Mouse (Mus musculus) retina, postnatal 7 days (tissue): Measurements from ENCODE around the gene Slc39a8.

Experiments
- DNase-seq: peaks from one replicate; pipeline ENCODE4 v3.0.0-alpha.2; 2012; ENCODE audit warnings: low read depth, low spot score

Slc39a8 gene

GRCm38 (mm10) chr3:135845860-135846259, 20.8 kb downstream of the Slc39a8 start:
- no peak for DNase-seq

GRCm38 (mm10) chr3:135851607-135852006, 26.5 kb downstream of the Slc39a8 start:
- no peak for DNase-seq

GRCm38 (mm10) chr3:135853604-135854297, 28.7 kb downstream of the Slc39a8 start:
- DNase-seq = no peak

GRCm38 (mm10) chr3:135854298-135854984, 29.4 kb downstream of the Slc39a8 start:
- DNase-seq = no peak

GRCm38 (mm10) chr3:135854985-135855340, 29.9 kb downstream of the Slc39a8 start:
- no peak for DNase-seq

- no peak for DNase-seq
These were observed 31.2 kb downstream of the Slc39a8 start for GRCm38 (mm10) chr3:135856303-135856702.

GRCm38 (mm10) chr3:135857134-135857533, 32.1 kb downstream of the Slc39a8 start:
- no peak for DNase-seq

GRCm38 (mm10) chr3:135859431-135859830, 34.4 kb downstream of the Slc39a8 start:
- no peak for DNase-seq

- no peak for DNase-seq
These were observed 37.7 kb downstream of the Slc39a8 start for GRCm38 (mm10) chr3:135862804-135863203.

- DNase-seq = no peak
These were observed 44.0 kb downstream of the Slc39a8 start for GRCm38 (mm10) chr3:135869041-135869440.

- DNase-seq = no peak
These were observed 47.2 kb downstream of the Slc39a8 start for GRCm38 (mm10) chr3:135872325-135872724.

GRCm38 (mm10) chr3:135873596-135873995, 48.5 kb downstream of the Slc39a8 start:
- DNase-seq = no peak

GRCm38 (mm10) chr3:135878048-135878447, 53.0 kb downstream of the Slc39a8 start:
- no peak for DNase-seq

GRCm38 (mm10) chr3:135885927-135886658, 61.0 kb downstream of the Slc39a8 start:
- no peak for DNase-seq

GRCm38 (mm10) chr3:135886659-135887027, 61.6 kb downstream of the Slc39a8 start:
- peak; percentile 69 for DNase-seq

- DNase-seq = no peak
These were observed 62.2 kb downstream of the Slc39a8 start for GRCm38 (mm10) chr3:135887033-135887855.

- DNase-seq = no peak
These were observed 62.7 kb downstream of the Slc39a8 start for GRCm38 (mm10) chr3:135887856-135888155.

GRCm38 (mm10) chr3:135889401-135889800, 64.3 kb downstream of the Slc39a8 start:
- no peak for DNase-seq

- DNase-seq = no peak
These were observed 78.3 kb downstream of the Slc39a8 start for GRCm38 (mm10) chr3:135903366-135903765.

- no peak for DNase-seq
These were observed 79.8 kb downstream of the Slc39a8 start for GRCm38 (mm10) chr3:135904881-135905280.

- no peak for DNase-seq
These were observed 80.7 kb downstream of the Slc39a8 start for GRCm38 (mm10) chr3:135905729-135906128.

GRCm38 (mm10) chr3:135907028-135907427, 81.9 kb downstream of the Slc39a8 start:
- DNase-seq = no peak
